Mouse (Mus musculus) skeletal muscle tissue, adult 2 months (tissue): Measurements from ENCODE around the gene Sars.
A peak's percentile ranks its signal among the peaks of the same experiment; 100 is the strongest.

ENCODE experiments used
- DNase-seq: peaks from one replicate; pipeline ENCODE4 v3.0.0-alpha.2; 2012; ENCODE audit warnings: low read depth, low spot score

Sars gene

GRCm38 (mm10) chr3:108444698-108445365 is at the start of gene Sars:
Gene Sars, minus strand, starts transcription at chr3:108445209.
- peak; percentile 92 for DNase-seq

- DNase-seq, result no peak
Observed at GRCm38 (mm10) chr3:108489968-108490367, 45.0 kb upstream of the Sars start.

- DNase-seq, result no peak
Observed at GRCm38 (mm10) chr3:108484749-108485148, 39.7 kb upstream of the Sars start.

GRCm38 (mm10) chr3:108478800-108479199 is 33.8 kb upstream of the Sars start:
- no peak for DNase-seq

GRCm38 (mm10) chr3:108476761-108477619 is 32.0 kb upstream of the Sars start:
- peak; percentile 47 for DNase-seq

- DNase-seq, result no peak
Observed at GRCm38 (mm10) chr3:108475496-108475895, 30.5 kb upstream of the Sars start.

- DNase-seq, result no peak
Observed at GRCm38 (mm10) chr3:108474969-108475368, 30.0 kb upstream of the Sars start.

- no peak for DNase-seq
Observed at GRCm38 (mm10) chr3:108467760-108468159, 22.8 kb upstream of the Sars start.

- DNase-seq, result peak; percentile 38
Observed at GRCm38 (mm10) chr3:108466425-108466824, 21.4 kb upstream of the Sars start.

- no peak for DNase-seq
Observed at GRCm38 (mm10) chr3:108458866-108459265, 13.9 kb upstream of the Sars start.

- DNase-seq, result no peak
Observed at GRCm38 (mm10) chr3:108458380-108458779, 13.4 kb upstream of the Sars start.

GRCm38 (mm10) chr3:108454172-108454571 is 9.2 kb upstream of the Sars start:
- no peak for DNase-seq

GRCm38 (mm10) chr3:108451969-108452368 is 7.0 kb upstream of the Sars start:
- no peak for DNase-seq

- no peak for DNase-seq
Observed at GRCm38 (mm10) chr3:108445366-108445705, 327 bp upstream of the Sars start.

GRCm38 (mm10) chr3:108444029-108444428 is 980 bp downstream of the Sars start:
- DNase-seq, result peak; percentile 73

GRCm38 (mm10) chr3:108436380-108436714 is 8.7 kb downstream of the Sars start:
- no peak for DNase-seq

GRCm38 (mm10) chr3:108435701-108436379 is 9.2 kb downstream of the Sars start:
- DNase-seq, result no peak

- DNase-seq, result no peak
Observed at GRCm38 (mm10) chr3:108433881-108434495, 11.0 kb downstream of the Sars start.

GRCm38 (mm10) chr3:108433188-108433880 is 11.7 kb downstream of the Sars start:
- no peak for DNase-seq

GRCm38 (mm10) chr3:108432542-108433187 is 12.3 kb downstream of the Sars start:
- no peak for DNase-seq

- DNase-seq, result no peak
Observed at GRCm38 (mm10) chr3:108425624-108426018, 19.4 kb downstream of the Sars start.
